Mouse (Mus musculus) cerebellum, adult 9-11 months (tissue): ENCODE measurements around the gene Lzic.
"Not testable (repeated sequence)": the region's sequence is repeated elsewhere in the genome, so short reads cannot be mapped to it uniquely, and the experiment has no call there.

Source experiments
- DNase-seq: peaks from one replicate; pipeline ENCODE4 v3.0.0; 2022

Gene Lzic

GRCm38 (mm10) chr4:149485053-149485824, at the start of gene Lzic, which contains the start of gene Nmnat1:
Gene Lzic, plus strand, starts transcription at chr4:149485229.
Gene Nmnat1, minus strand, starts transcription at chr4:149485202.
- DNase-seq, result peak; percentile 91

GRCm38 (mm10) chr4:149440576-149440975, 44.5 kb upstream of the Lzic start:
- DNase-seq, result no peak

GRCm38 (mm10) chr4:149442436-149442835, 42.6 kb upstream of the Lzic start:
- no peak for DNase-seq

- no peak for DNase-seq
Measured at GRCm38 (mm10) chr4:149444465-149444864, 40.6 kb upstream of the Lzic start.

- DNase-seq, result peak; percentile 93
Measured at GRCm38 (mm10) chr4:149444964-149445701, 39.9 kb upstream of the Lzic start.

GRCm38 (mm10) chr4:149445868-149446267, 39.2 kb upstream of the Lzic start:
- DNase-seq, result peak; percentile 63

- DNase-seq, result no peak
Measured at GRCm38 (mm10) chr4:149446309-149446708, 38.7 kb upstream of the Lzic start.

- no peak for DNase-seq
Measured at GRCm38 (mm10) chr4:149450636-149451035, 34.4 kb upstream of the Lzic start.

- DNase-seq, result no peak
Measured at GRCm38 (mm10) chr4:149453656-149454055, 31.4 kb upstream of the Lzic start.

GRCm38 (mm10) chr4:149454263-149454662, 30.8 kb upstream of the Lzic start:
- DNase-seq, result no peak

GRCm38 (mm10) chr4:149454879-149455278, 30.1 kb upstream of the Lzic start, which contains the start of gene Rbp7:
Gene Rbp7, minus strand, starts transcription at chr4:149454978.
- DNase-seq, result no peak

- not testable (repeated sequence) for DNase-seq
Measured at GRCm38 (mm10) chr4:149457163-149457562, 27.9 kb upstream of the Lzic start.

- DNase-seq, result no peak
Measured at GRCm38 (mm10) chr4:149457831-149458430, 27.1 kb upstream of the Lzic start.

GRCm38 (mm10) chr4:149458526-149458925, 26.5 kb upstream of the Lzic start:
- DNase-seq, result no peak

- DNase-seq, result no peak
Measured at GRCm38 (mm10) chr4:149459425-149459824, 25.6 kb upstream of the Lzic start.

- not testable (repeated sequence) for DNase-seq
Measured at GRCm38 (mm10) chr4:149460475-149460874, 24.6 kb upstream of the Lzic start.

- peak; percentile 88 for DNase-seq
Measured at GRCm38 (mm10) chr4:149461579-149462304, 23.3 kb upstream of the Lzic start.

- no peak for DNase-seq
Measured at GRCm38 (mm10) chr4:149462305-149462971, 22.6 kb upstream of the Lzic start.

- no peak for DNase-seq
Measured at GRCm38 (mm10) chr4:149463435-149463950, 21.5 kb upstream of the Lzic start.

- no peak for DNase-seq
Measured at GRCm38 (mm10) chr4:149469557-149469956, 15.5 kb upstream of the Lzic start.

GRCm38 (mm10) chr4:149475096-149475495, 9.9 kb upstream of the Lzic start:
- DNase-seq, result no peak

GRCm38 (mm10) chr4:149477078-149477477, 8.0 kb upstream of the Lzic start, which contains the start of gene Tmem274:
Gene Tmem274, plus strand, starts transcription at chr4:149477378.
- DNase-seq, result no peak
